Mouse (Mus musculus): ENCODE measurements around the gene Sdccag8. TPM values are rescaled to one million over a fixed set of nuclear protein-coding genes. Genes with fewer than 3 reads are reported as not detected.

Gene Sdccag8
- polyA plus RNA-seq, 1 experiment from 2014 or later, result 28.8 TPM

DNA sequence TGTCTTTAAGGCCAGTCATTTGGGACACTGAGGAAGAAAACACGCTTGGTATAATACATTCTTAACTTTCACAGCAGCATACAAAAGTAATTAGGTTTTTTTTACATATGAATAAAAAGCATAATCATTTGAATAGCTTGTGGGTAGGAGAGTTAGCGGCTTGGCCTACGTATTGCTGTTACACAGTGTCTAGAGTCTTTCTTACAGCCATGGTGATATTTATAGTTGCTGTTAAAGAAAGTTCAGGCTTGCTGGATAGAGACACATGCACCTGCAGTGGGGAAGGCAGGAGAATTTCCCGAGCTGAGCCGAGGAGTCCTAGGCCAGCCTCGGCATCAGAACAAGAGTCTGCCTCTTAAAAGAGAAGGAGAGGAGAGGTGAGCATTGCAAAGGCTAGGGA, 134.4 kb downstream of the Sdccag8 start:
- Histone ChIP-seq H3K27ac (peak overlapping the region; percentile 51), H3K27me3 (no peaks in the 10 kb centered on the region), H3K9ac (no peak overlapping the region), H3K4me1 (peaks cover 72% of the 10 kb centered on the region), H3K4me2 (no peak overlapping the region), H3K4me3 (no peak overlapping the region), H3K36me3 (ENCODE audit: poor library complexity, severe bottlenecking) (no peaks in the 10 kb centered on the region), H3K9me3 (replicated peaks) (no peaks in the 10 kb centered on the region)
- 0 out of 2 replicates have a peak, but pooled peaks have one; percentile 26 for ATAC-seq
- 26% methylated on average over 6 of the region's 6 CpGs for WGBS

GRCm38 (mm10) chr1:176949320-176949719, 134.9 kb downstream of the Sdccag8 start:
- ATAC-seq, result peak; percentile 9; the same call in 1 of the 2 replicates
- Histone ChIP-seq H3K9ac (no peak overlapping the region), H3K9me3 (replicated peaks) (no peaks in the 10 kb centered on the region), H3K4me3 (no peak overlapping the region), H3K36me3 (ENCODE audit: poor library complexity, severe bottlenecking) (no peaks in the 10 kb centered on the region), H3K27ac (peak overlapping the region; percentile 51), H3K27me3 (no peaks in the 10 kb centered on the region), H3K4me1 (peaks cover 68% of the 10 kb centered on the region), H3K4me2 (no peak overlapping the region)
- WGBS, result 76% methylated on average over 6 of the region's 6 CpGs

- WGBS, result 94% methylated on average over 6 of the region's 6 CpGs
- H3K36me3 ChIP-seq (ENCODE audit: poor library complexity, severe bottlenecking), result no peaks in the 10 kb centered on the region
Measured at GRCm38 (mm10) chr1:176950061-176950460, 135.6 kb downstream of the Sdccag8 start.

GRCm38 (mm10) chr1:176951836-176952235, 137.4 kb downstream of the Sdccag8 start:
- Histone ChIP-seq H3K4me2 (no peak overlapping the region), H3K36me3 (ENCODE audit: poor library complexity, severe bottlenecking) (peaks cover 5% of the 10 kb centered on the region), H3K27ac (peak overlapping the region; percentile 54; the same call in 1 of the 2 replicates), H3K9me3 (replicated peaks) (no peaks in the 10 kb centered on the region), H3K9ac (no peak overlapping the region; the same call in 1 of the 2 replicates), H3K4me1 (peaks cover 42% of the 10 kb centered on the region), H3K27me3 (no peaks in the 10 kb centered on the region), H3K4me3 (no peak overlapping the region)
- WGBS, result 20% methylated on average over 7 of the region's 7 CpGs
- no peak for ATAC-seq

More at GRCm38 (mm10) chr1:176950061-176950460, 135.6 kb downstream of the Sdccag8 start:
- no peaks in the 10 kb centered on the region for H3K27me3 ChIP-seq
- H3K4me3 ChIP-seq, result no peak overlapping the region
- peaks cover 60% of the 10 kb centered on the region for H3K4me1 ChIP-seq
- no peak overlapping the region for H3K9ac ChIP-seq
- H3K27ac ChIP-seq, result peak overlapping the region; percentile 44; the same call in 1 of the 2 replicates
- ATAC-seq, result no peak
- no peaks in the 10 kb centered on the region for H3K9me3 ChIP-seq (replicated peaks)
- no peak overlapping the region for H3K4me2 ChIP-seq

- ATAC-seq, result no peak
- Histone ChIP-seq H3K9ac (no peak overlapping the region), H3K27me3 (no peaks in the 10 kb centered on the region), H3K36me3 (ENCODE audit: poor library complexity, severe bottlenecking) (peaks cover 5% of the 10 kb centered on the region), H3K4me1 (0 out of 2 replicates have a peak, but pooled peaks cover 3% of the 10 kb centered on the region), H3K4me2 (no peak overlapping the region), H3K4me3 (no peak overlapping the region), H3K27ac (no peak overlapping the region), H3K9me3 (replicated peaks) (no peaks in the 10 kb centered on the region)
- 90% methylated on average over 2 of the region's 2 CpGs for WGBS
Measured at GRCm38 (mm10) chr1:176958311-176958710, 143.9 kb downstream of the Sdccag8 start.

GRCm38 (mm10) chr1:176961716-176962115, 147.3 kb downstream of the Sdccag8 start:
- Histone ChIP-seq H3K4me3 (no peak overlapping the region), H3K9me3 (replicated peaks) (no peaks in the 10 kb centered on the region), H3K9ac (no peak overlapping the region), H3K27ac (no peak overlapping the region), H3K4me1 (0 out of 2 replicates have a peak, but pooled peaks cover 3% of the 10 kb centered on the region), H3K4me2 (no peak overlapping the region), H3K27me3 (no peaks in the 10 kb centered on the region), H3K36me3 (ENCODE audit: poor library complexity, severe bottlenecking) (no peaks in the 10 kb centered on the region; the same call in 1 of the 2 replicates)
- peak; percentile 45; the same call in 1 of the 2 replicates for ATAC-seq
- 89% methylated on average over 10 of the region's 10 CpGs for WGBS

- ATAC-seq, result 0 out of 2 replicates have a peak, but pooled peaks have one; percentile 50
- H3K9me3 ChIP-seq (replicated peaks), result no peaks in the 10 kb centered on the region
- no peak overlapping the region for H3K9ac ChIP-seq
- no peak overlapping the region for H3K27ac ChIP-seq
- H3K27me3 ChIP-seq, result no peaks in the 10 kb centered on the region
- H3K4me2 ChIP-seq, result no peak overlapping the region
- no peaks in the 10 kb centered on the region for H3K36me3 ChIP-seq (ENCODE audit: poor library complexity, severe bottlenecking)
- H3K4me3 ChIP-seq, result no peak overlapping the region
- WGBS, result 59% methylated on average over 5 of the region's 5 CpGs
- 0 out of 2 replicates have a peak, but pooled peaks cover 3% of the 10 kb centered on the region for H3K4me1 ChIP-seq
Measured at GRCm38 (mm10) chr1:176962894-176963293, 148.4 kb downstream of the Sdccag8 start.

GRCm38 (mm10) chr1:176967299-176967698, 152.8 kb downstream of the Sdccag8 start:
- Histone ChIP-seq H3K4me2 (no peak overlapping the region), H3K4me3 (no peak overlapping the region), H3K36me3 (ENCODE audit: poor library complexity, severe bottlenecking) (no peaks in the 10 kb centered on the region), H3K4me1 (peaks cover 21% of the 10 kb centered on the region), H3K9me3 (replicated peaks) (no peaks in the 10 kb centered on the region), H3K27ac (no peak overlapping the region), H3K9ac (no peak overlapping the region), H3K27me3 (no peaks in the 10 kb centered on the region)
- 90% methylated on average over 3 of the region's 3 CpGs for whole genome bisulfite sequencing
- no peak for ATAC-seq

GRCm38 (mm10) chr1:176970635-176971478, 156.4 kb downstream of the Sdccag8 start:
- Histone ChIP-seq H3K4me2 (no peak overlapping the region), H3K27me3 (no peaks in the 10 kb centered on the region), H3K4me1 (peaks cover 18% of the 10 kb centered on the region), H3K9ac (no peak overlapping the region), H3K27ac (peak overlapping the region; percentile 49), H3K9me3 (replicated peaks) (no peaks in the 10 kb centered on the region), H3K36me3 (ENCODE audit: poor library complexity, severe bottlenecking) (no peaks in the 10 kb centered on the region), H3K4me3 (no peak overlapping the region)
- 49% methylated on average over 16 of the region's 16 CpGs for WGBS
- peak; percentile 67 for ATAC-seq

DNA sequence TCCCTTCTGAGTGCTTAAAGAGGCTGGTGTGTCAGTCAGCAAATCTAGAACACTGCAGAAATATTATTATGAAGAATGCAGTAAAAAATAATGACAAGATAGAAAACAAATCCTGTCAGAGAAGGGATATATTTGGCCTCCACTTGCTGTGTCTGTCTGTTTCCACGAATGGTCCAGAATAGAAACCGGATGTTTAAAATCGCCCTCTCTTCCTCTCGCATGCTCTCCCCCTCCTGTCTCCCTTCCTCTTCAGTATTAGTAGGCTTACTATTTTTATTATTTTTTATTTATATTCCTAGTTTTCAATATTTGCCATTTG, 157.0 kb downstream of the Sdccag8 start:
- ATAC-seq, result no peak
- Histone ChIP-seq H3K27ac (peak overlapping the region; percentile 49), H3K4me2 (no peak overlapping the region), H3K9me3 (replicated peaks) (no peaks in the 10 kb centered on the region), H3K9ac (no peak overlapping the region), H3K4me1 (peaks cover 18% of the 10 kb centered on the region), H3K27me3 (no peaks in the 10 kb centered on the region), H3K36me3 (ENCODE audit: poor library complexity, severe bottlenecking) (no peaks in the 10 kb centered on the region), H3K4me3 (no peak overlapping the region)
- 88% methylated on average over 4 of the region's 4 CpGs for WGBS

DNA sequence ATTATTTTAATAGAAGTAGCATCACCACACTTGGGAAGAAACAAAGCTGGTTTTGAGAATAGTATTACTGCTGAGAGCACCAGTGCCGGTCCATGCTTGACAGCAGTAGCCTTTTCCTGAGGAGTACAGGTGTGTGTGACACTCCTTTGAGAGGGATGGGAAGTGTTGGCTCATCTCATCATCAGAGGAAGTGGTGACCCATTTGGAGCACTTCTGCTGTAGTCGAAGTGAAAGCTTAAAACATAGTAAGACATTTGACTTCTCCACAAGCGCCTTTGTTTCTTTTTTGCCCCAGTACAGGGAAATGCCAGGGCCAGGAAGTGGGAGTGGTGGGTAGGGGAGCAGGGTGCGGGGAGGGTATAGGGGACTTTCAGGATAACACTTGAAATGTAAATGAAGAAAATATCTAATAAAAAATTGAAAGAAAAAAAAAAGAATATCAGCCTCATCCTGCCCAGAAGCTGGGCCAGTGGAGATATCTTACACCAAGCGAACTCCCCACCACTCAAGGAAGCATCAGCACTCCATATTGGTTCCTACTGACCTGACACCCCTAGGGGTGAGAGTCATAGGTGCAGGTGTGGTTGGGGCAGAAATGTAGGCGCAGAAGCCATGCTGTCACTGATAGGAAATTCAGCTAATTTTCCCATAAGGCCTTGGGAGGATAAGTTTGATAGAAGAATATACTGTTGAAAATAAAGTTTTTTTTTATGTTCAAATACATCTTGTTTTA, 159.1 kb downstream of the Sdccag8 start:
- no peak overlapping the region for H3K4me3 ChIP-seq
- no peaks in the 10 kb centered on the region for H3K9me3 ChIP-seq (replicated peaks)
- no peak overlapping the region for H3K9ac ChIP-seq
- H3K4me1 ChIP-seq, result peaks cover 18% of the 10 kb centered on the region
- no peak overlapping the region for H3K4me2 ChIP-seq
- no peaks in the 10 kb centered on the region for H3K36me3 ChIP-seq (ENCODE audit: poor library complexity, severe bottlenecking)
- ATAC-seq, result no peak
- 92% methylated on average over 6 of the region's 6 CpGs for WGBS
- no peak overlapping the region for H3K27ac ChIP-seq
- no peaks in the 10 kb centered on the region for H3K27me3 ChIP-seq

DNA sequence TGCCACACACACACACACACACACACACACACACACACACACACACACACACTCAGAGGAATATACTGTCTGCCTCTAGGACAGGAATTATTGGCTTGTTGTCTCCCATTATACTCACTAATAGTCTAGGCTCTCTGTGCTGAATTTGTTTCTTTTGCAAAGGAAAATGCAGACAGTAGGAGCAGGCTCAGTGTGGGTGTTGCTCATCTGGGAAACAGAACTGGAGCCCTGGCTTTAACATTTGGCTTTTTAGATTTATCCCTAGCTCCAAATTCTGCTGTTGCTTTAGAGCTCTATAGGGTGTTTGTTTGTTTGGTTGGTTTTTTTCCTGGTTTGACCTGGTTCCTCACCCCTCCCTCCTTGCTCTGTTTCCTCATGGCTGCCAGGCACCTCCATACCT, 164.8 kb downstream of the Sdccag8 start:
- peaks cover 18% of the 10 kb centered on the region for H3K4me1 ChIP-seq
- H3K36me3 ChIP-seq (ENCODE audit: poor library complexity, severe bottlenecking), result no peaks in the 10 kb centered on the region
- no peak overlapping the region; the same call in 1 of the 2 replicates for H3K27ac ChIP-seq
- H3K27me3 ChIP-seq, result 0 out of 2 replicates have a peak, but pooled peaks cover 5% of the 10 kb centered on the region
- H3K4me3 ChIP-seq, result no peak overlapping the region
- no peak overlapping the region for H3K4me2 ChIP-seq
- H3K9me3 ChIP-seq (replicated peaks), result no peaks in the 10 kb centered on the region
- no peak overlapping the region for H3K9ac ChIP-seq
- no peak for ATAC-seq

All from forebrain, embryonic 13.5 days (tissue).